Mouse (Mus musculus): ENCODE results near the gene Gatad2b.

DNA sequence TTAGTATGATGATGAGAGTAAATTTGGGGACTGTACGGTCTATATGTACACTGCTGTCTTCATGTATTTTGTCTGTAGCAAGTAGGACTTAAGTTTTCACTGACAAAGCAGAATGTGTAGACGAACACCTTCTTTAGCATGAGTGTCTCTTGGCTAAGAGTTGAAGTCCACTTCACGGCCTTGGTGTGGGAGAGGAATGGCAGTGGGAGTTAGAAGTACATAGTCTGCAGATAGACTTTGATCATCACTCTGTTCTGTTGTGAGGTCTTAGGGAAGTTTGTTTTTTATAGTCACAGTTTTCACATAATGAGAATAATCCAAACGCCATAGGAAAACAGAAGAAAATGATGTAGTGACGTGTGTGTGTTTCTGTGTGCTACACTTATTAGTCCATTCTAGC, 39.5 kb downstream of the Gatad2b start:
- TF ChIP-seq CTCF (IDR thresholded peaks at IDR 0.05; ENCODE audit: control insufficient read depth, insufficient read depth, low read length) (no peak), POLR2A (IDR thresholded peaks at IDR 0.05; ENCODE audit: borderline replicate concordance, control insufficient read depth, low read depth, low read length) (no peak)

Measured in bone marrow, adult 2 months (tissue).